Mouse (Mus musculus) myocyte (in vitro differentiated cells): Measurements from ENCODE around the gene Ugt1a2.

Source experiments
- CEBPB ChIP-seq: IDR thresholded peaks from 2 replicates; pipeline ENCODE4 v1.6.1; 2011; ENCODE audit warnings: mild to moderate bottlenecking, moderate library complexity; ENCODE audit not compliant: poor library complexity, insufficient read depth, severe bottlenecking
- MAX ChIP-seq: IDR thresholded peaks from one replicate; pipeline ENCODE4 v1.6.1; 2011; ENCODE audit warnings: low read depth, mild to moderate bottlenecking, control low read depth
- MYOD1 ChIP-seq, 3 experiments: IDR thresholded peaks; one replicate each; pipeline ENCODE4 v1.6.1; 2011; ENCODE audit warnings: control low read depth in 2 of 3, low read depth in 2 of 3, mild to moderate bottlenecking in 2 of 3, moderate library complexity in 1 of 3; ENCODE audit not compliant: insufficient read length in 2 of 3, control insufficient read depth in 1 of 3
- MYOG ChIP-seq, 3 experiments: IDR thresholded peaks; one replicate each; pipeline ENCODE4 v1.6.1; 2011; ENCODE audit warnings: control low read depth in 2 of 3, low read depth in 2 of 3, mild to moderate bottlenecking in 2 of 3; ENCODE audit not compliant: insufficient read length in 2 of 3, control insufficient read depth in 1 of 3, insufficient read depth in 1 of 3
- POLR2A ChIP-seq: IDR thresholded peaks from one replicate; pipeline ENCODE4 v1.6.1; 2011; ENCODE audit warnings: low read depth, mild to moderate bottlenecking, control low read depth, moderate library complexity; ENCODE audit not compliant: insufficient read length
- POLR2AphosphoS2 ChIP-seq: IDR thresholded peaks from one replicate; pipeline ENCODE4 v1.6.1; 2011; ENCODE audit warnings: low read depth, control low read depth; ENCODE audit not compliant: insufficient read length
- REST ChIP-seq: IDR thresholded peaks from one replicate; pipeline ENCODE4 v1.6.1; 2011; ENCODE audit warnings: mild to moderate bottlenecking, control low read depth, moderate library complexity; ENCODE audit not compliant: insufficient read depth, insufficient read length
- TCF12 ChIP-seq: IDR thresholded peaks from one replicate; pipeline ENCODE4 v1.6.1; 2011; ENCODE audit warnings: mild to moderate bottlenecking, control low read depth; ENCODE audit not compliant: poor library complexity, insufficient read depth, severe bottlenecking
- USF1 ChIP-seq: IDR thresholded peaks from one replicate; pipeline ENCODE4 v1.6.1; 2011; ENCODE audit warnings: low read depth, mild to moderate bottlenecking, control low read depth, moderate library complexity

GRCm38 (mm10) chr1:88212341-88213045 lies 12.1 kb downstream of the Ugt1a2 start:
- TF ChIP-seq CEBPB (no peak), REST (no peak), USF1 (no peak), POLR2AphosphoS2 (no peak), POLR2A (no peak), MYOD1 (IDR thresholded peaks at IDR 0.05; ENCODE audit: control insufficient read depth in 1 of 3, insufficient read length in 2 of 3, low read depth in 2 of 3) (no peak), MAX (no peak), MYOG (IDR thresholded peaks at IDR 0.05; ENCODE audit: control insufficient read depth in 1 of 3, insufficient read depth in 1 of 3, insufficient read length in 2 of 3, low read depth in 2 of 3) (no peak), TCF12 (no peak)
